Mouse (Mus musculus): ENCODE measurements at regions not wholly inside any gene's neighbourhood (a gene's known extent, or its start where the extent isn't known, plus 50 kb on each side); places are given as distances from the start of the nearest gene placed in this dataset.

DNA sequence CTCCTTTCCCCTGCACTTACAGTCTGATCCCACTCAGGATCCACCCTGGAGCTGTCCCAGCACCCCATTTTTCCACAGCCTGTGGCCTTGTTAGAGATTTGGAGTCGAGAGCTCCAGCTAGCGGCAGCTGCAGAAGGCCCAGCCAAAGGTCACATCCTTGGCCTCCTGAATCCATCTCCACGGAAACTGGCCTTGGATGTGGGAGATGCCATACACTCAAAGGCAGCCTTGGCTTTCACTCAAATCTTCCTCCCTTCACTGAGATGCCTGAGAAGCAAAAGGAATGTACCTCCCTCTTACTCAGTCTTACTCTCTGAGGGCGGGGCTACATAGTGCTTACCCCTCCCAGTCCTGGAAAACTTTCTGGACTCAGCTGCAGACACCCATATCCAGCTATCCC lies 56.2 kb upstream of the Ky start:
- no peak for ATAC-seq (ENCODE audit: insufficient read depth, low FRiP score)
- H3K9me3 ChIP-seq (replicated peaks; ENCODE audit: control insufficient read depth, low read length), result no peaks in the 10 kb centered on the region
- 71% methylated on average over 4 of the region's 4 CpGs for whole genome bisulfite sequencing
- H3K27ac ChIP-seq (ENCODE audit: low read length), result no peak overlapping the region
- H3K36me3 ChIP-seq (ENCODE audit: control insufficient read depth, insufficient read depth, low read length), result no peaks in the 10 kb centered on the region
- no peak overlapping the region for H3K4me3 ChIP-seq (replicated peaks; ENCODE audit: low read length)
- no peak overlapping the region for H3K9ac ChIP-seq (ENCODE audit: low read length)
- no peaks in the 10 kb centered on the region for H3K4me1 ChIP-seq (ENCODE audit: control insufficient read depth, insufficient read depth, low read length)
- H3K27me3 ChIP-seq (ENCODE audit: control insufficient read depth, insufficient read depth, low read length), result no peaks in the 10 kb centered on the region
- no peak overlapping the region for H3K4me2 ChIP-seq (ENCODE audit: low read depth, low read length)

DNA sequence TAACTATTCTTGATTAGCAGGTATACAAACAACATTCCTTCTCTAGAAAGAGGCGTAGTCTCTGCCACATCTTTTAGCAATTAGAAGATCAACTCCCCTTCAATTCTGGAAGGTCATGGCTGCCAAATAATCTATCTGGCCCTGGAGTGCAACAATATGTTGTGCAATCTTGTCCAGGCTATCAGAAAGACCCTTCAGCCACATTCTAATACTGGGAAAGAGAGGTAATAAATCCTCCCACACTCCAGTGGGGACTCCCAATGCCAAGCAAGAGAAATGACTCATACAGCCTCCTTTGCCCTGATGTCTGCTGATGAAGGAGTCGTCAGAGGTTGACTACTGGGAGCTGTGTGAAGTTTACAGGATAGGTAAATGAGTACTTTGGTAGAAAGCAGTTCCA lies 59.5 kb upstream of the Ky start:
- 57% methylated on average over 2 of the region's 2 CpGs for WGBS
- no peak overlapping the region for H3K9ac ChIP-seq (ENCODE audit: low read length)

DNA sequence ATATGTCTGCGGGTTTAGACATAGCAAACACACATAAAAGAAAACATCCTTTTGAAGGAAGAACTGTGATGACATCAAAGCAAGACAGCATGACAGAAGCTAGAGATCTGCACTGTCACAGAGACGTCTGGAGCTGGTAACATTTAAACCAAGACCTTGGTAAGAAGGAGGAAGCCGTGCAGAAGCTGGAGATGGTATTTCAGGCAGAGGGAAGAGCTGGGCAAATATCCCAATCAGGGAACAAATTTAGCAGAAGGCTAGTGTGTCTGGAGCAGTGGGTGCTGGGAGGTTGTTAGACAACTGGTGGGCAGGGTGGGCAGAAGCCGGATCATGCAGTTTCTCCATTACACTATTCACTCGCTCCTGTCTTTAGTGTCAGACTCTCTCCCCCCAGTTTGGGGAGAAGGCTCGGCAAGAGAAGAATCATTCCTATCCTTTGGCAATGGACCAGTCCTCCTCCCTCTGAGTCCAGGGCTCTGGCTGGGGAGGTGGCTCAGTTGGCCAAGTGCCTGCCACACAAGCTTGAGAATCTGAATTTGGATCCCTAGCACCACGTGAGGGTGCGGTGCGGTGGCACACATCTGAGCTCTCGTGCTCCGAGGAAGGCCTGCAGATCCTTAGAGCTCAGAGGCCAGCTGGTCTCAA lies 63.2 kb upstream of the Ky start:
- Histone ChIP-seq H3K36me3 (ENCODE audit: control insufficient read depth, insufficient read depth, low read length) (no peaks in the 10 kb centered on the region), H3K27me3 (ENCODE audit: control insufficient read depth, insufficient read depth, low read length) (no peaks in the 10 kb centered on the region), H3K4me1 (ENCODE audit: control insufficient read depth, insufficient read depth, low read length) (no peaks in the 10 kb centered on the region), H3K4me3 (replicated peaks; ENCODE audit: low read length) (no peak overlapping the region), H3K27ac (ENCODE audit: low read length) (no peak overlapping the region), H3K4me2 (ENCODE audit: low read depth, low read length) (no peak overlapping the region), H3K9ac (ENCODE audit: low read length) (no peak overlapping the region), H3K9me3 (replicated peaks; ENCODE audit: control insufficient read depth, low read length) (no peaks in the 10 kb centered on the region)
- 77% methylated on average over 11 of the region's 11 CpGs for WGBS
- no peak for ATAC-seq (ENCODE audit: insufficient read depth, low FRiP score)

More for the DNA sequence above, 59.5 kb upstream of the Ky start:
- Histone ChIP-seq H3K36me3 (ENCODE audit: control insufficient read depth, insufficient read depth, low read length) (no peaks in the 10 kb centered on the region), H3K27ac (ENCODE audit: low read length) (no peak overlapping the region), H3K4me3 (replicated peaks; ENCODE audit: low read length) (no peak overlapping the region), H3K4me2 (ENCODE audit: low read depth, low read length) (no peak overlapping the region), H3K9me3 (replicated peaks; ENCODE audit: control insufficient read depth, low read length) (no peaks in the 10 kb centered on the region), H3K27me3 (ENCODE audit: control insufficient read depth, insufficient read depth, low read length) (no peaks in the 10 kb centered on the region), H3K4me1 (ENCODE audit: control insufficient read depth, insufficient read depth, low read length) (no peaks in the 10 kb centered on the region)
- no peak for ATAC-seq (ENCODE audit: insufficient read depth, low FRiP score)

DNA sequence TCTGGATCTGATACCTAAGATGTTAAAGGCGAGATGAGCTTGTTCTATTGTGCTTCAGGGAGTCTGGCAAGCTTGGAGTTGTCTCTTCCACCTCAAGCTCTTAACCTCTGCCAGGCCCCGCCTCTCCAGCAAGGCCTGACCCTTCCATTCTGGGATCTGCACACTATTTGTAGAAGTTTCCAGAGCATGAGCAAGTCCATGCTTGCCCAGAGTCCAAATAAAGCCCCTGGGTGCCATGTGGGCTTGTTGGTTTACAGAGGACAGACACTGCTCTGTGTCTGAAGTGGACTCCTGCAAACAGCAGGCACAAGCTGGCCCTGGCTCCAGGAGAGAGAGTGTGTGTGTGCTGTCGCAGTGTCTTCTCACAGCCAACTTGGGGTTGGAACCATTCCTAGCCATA lies 67.9 kb upstream of the Ky start:
- no peaks in the 10 kb centered on the region for H3K27me3 ChIP-seq (ENCODE audit: control insufficient read depth, insufficient read depth, low read length)
- no peak overlapping the region for H3K4me2 ChIP-seq (ENCODE audit: low read depth, low read length)
- H3K4me1 ChIP-seq (ENCODE audit: control insufficient read depth, insufficient read depth, low read length), result no peaks in the 10 kb centered on the region
- 70% methylated on average over 3 of the region's 3 CpGs for WGBS
- H3K36me3 ChIP-seq (ENCODE audit: control insufficient read depth, insufficient read depth, low read length), result no peaks in the 10 kb centered on the region
- H3K9ac ChIP-seq (ENCODE audit: low read length), result no peak overlapping the region
- no peak for ATAC-seq (ENCODE audit: insufficient read depth, low FRiP score)
- H3K9me3 ChIP-seq (replicated peaks; ENCODE audit: control insufficient read depth, low read length), result no peaks in the 10 kb centered on the region
- H3K27ac ChIP-seq (ENCODE audit: low read length), result no peak overlapping the region
- H3K4me3 ChIP-seq (replicated peaks; ENCODE audit: low read length), result no peak overlapping the region

DNA sequence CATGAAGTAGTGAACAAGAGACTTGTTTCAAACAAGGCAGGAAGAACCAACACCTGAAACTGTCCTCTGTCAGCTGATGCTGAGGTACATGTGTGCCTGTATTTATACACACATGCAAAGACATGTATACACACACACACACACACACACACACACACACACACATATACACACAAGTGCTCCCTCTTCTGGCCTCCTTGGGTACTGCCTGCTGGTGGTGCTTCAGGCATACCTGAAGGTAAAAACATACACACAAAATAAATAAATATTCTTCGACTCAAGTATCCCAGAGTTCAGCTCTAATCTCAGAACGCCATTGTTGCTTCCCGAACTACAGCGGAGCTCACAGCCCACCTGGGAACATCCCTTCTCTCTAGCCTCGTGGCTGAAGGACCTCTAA lies 69.2 kb upstream of the Ky start:
- Histone ChIP-seq H3K9ac (ENCODE audit: low read length) (no peak overlapping the region), H3K4me2 (ENCODE audit: low read depth, low read length) (no peak overlapping the region), H3K9me3 (replicated peaks; ENCODE audit: control insufficient read depth, low read length) (no peaks in the 10 kb centered on the region), H3K4me3 (replicated peaks; ENCODE audit: low read length) (no peak overlapping the region), H3K27me3 (ENCODE audit: control insufficient read depth, insufficient read depth, low read length) (no peaks in the 10 kb centered on the region), H3K4me1 (ENCODE audit: control insufficient read depth, insufficient read depth, low read length) (no peaks in the 10 kb centered on the region), H3K27ac (ENCODE audit: low read length) (no peak overlapping the region), H3K36me3 (ENCODE audit: control insufficient read depth, insufficient read depth, low read length) (no peaks in the 10 kb centered on the region)
- WGBS, result 86% methylated on average over 5 of the region's 5 CpGs
- no peak for ATAC-seq (ENCODE audit: insufficient read depth, low FRiP score)

DNA sequence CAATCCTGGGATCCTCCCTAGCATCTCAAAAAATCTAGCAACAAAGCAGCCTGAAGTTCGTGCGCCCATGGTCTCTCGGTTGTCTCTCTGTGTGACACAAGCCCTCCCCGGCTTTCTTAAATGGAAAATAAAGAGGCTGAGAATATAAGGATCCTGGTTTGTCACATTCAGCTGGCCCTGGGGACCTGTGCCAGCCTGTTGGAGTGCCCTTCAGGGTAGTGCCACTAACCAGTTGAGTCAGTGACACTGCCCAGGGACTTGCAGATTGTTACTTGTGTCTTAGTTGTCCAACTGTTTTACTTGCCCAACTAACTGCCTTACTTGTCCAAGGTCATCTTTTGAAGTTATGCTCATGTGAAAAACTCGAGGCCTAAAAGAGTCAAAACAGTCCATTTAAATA lies 73.5 kb upstream of the Ephb1 start:
- WGBS, result 83% methylated on average over 5 of the region's 5 CpGs
- H3K27ac ChIP-seq (ENCODE audit: low read length), result no peak overlapping the region
- 0 out of 2 replicates have a peak, but pooled peaks cover 3% of the 10 kb centered on the region for H3K27me3 ChIP-seq (ENCODE audit: control insufficient read depth, insufficient read depth, low read length)
- H3K9me3 ChIP-seq (replicated peaks; ENCODE audit: control insufficient read depth, low read length), result no peaks in the 10 kb centered on the region
- H3K4me1 ChIP-seq (ENCODE audit: control insufficient read depth, insufficient read depth, low read length), result no peaks in the 10 kb centered on the region; the same call in 1 of the 2 replicates
- H3K4me2 ChIP-seq (ENCODE audit: low read depth, low read length), result no peak overlapping the region
- no peak for ATAC-seq (ENCODE audit: insufficient read depth, low FRiP score)
- no peak overlapping the region for H3K4me3 ChIP-seq (replicated peaks; ENCODE audit: low read length)
- no peak overlapping the region for H3K9ac ChIP-seq (ENCODE audit: low read length)
- H3K36me3 ChIP-seq (ENCODE audit: control insufficient read depth, insufficient read depth, low read length), result no peaks in the 10 kb centered on the region

DNA sequence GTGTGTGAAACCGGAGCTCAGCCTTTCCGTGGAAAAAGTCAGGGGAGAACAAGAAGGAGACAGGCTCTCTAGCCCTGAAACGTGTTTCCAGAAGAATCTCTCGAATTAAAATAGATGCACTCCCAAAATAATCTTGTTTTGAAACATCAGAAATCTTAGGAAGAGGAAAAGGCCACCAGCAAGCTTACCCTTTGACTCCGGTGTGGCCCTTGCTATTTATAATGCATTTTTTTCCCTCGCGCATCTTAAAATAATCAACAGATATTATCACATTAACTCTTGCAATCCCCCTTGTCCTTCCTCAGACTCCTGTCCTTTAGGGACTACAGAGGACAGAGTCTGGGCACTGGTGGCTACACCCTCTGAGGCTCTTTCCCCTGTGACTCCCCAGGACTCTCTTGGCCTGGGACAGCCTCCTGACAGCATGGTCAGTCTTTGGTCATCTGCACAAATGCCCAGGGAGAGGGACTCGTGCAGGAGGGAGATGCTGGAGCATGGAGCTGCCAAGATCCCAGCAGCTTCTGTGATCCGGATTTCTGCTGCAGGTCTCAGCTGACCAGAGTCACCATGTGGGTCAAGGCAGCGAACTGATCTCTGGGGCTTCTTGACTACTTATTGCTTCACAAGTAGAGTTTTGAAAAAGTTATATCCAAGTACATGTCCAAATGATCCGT lies 70.3 kb upstream of the Ephb1 start:
- Histone ChIP-seq H3K4me2 (ENCODE audit: low read depth, low read length) (peak overlapping the region; percentile 39), H3K27ac (ENCODE audit: low read length) (no peak overlapping the region)

DNA sequence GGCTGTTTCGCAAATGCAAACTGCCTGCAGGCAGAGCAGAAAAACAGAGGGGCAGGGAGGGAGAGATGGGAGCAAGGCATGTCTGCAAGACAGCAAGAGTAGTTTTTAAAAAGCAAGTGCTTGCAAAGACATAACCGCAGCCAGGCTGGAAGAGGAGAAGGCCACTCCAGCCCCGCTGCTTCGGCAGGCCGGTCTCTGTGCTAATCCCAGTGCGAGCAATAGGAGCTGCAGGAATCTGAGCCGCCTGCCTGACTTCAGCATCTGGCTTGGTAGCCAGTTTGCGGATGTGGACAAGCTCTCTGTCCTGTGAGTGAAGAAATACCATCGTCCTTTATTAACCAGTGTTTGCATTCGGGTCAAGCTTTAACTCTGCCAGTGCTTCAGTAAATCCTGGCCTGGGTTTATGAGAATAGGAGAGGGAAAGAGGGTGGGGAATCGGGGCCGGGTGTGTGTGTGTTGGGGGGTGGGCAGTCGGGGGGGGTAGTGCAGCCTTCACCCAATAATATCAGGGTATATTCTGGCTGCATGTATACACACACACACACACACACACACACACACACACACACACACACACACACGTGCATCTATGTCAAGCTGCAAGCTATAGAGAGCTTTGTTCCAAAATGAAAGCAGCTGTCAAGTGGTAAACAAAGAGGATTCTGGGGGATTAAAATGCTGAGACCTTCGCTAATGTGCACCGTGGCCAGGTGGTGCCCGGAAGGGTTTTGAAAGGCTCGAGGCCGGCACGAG lies 69.6 kb upstream of the Ephb1 start:
- no peak overlapping the region for H3K27ac ChIP-seq (ENCODE audit: low read length)
- H3K27me3 ChIP-seq (ENCODE audit: control insufficient read depth, insufficient read depth, low read length), result 0 out of 2 replicates have a peak, but pooled peaks cover 3% of the 10 kb centered on the region
- H3K9me3 ChIP-seq (replicated peaks; ENCODE audit: control insufficient read depth, low read length), result no peaks in the 10 kb centered on the region
- no peaks in the 10 kb centered on the region for H3K36me3 ChIP-seq (ENCODE audit: control insufficient read depth, insufficient read depth, low read length)
- WGBS, result 8% methylated on average over 20 of the region's 20 CpGs
- peak overlapping the region; percentile 33; the same call in 1 of the 2 replicates for H3K9ac ChIP-seq (ENCODE audit: low read length)
- H3K4me2 ChIP-seq (ENCODE audit: low read depth, low read length), result peak overlapping the region; percentile 39
- no peaks in the 10 kb centered on the region; the same call in 1 of the 2 replicates for H3K4me1 ChIP-seq (ENCODE audit: control insufficient read depth, insufficient read depth, low read length)
- no peak overlapping the region for H3K4me3 ChIP-seq (replicated peaks; ENCODE audit: low read length)
- no peak; the same call in 1 of the 2 replicates for ATAC-seq (ENCODE audit: insufficient read depth, low FRiP score)

More for the DNA sequence above, 70.3 kb upstream of the Ephb1 start:
- H3K4me1 ChIP-seq (ENCODE audit: control insufficient read depth, insufficient read depth, low read length), result no peaks in the 10 kb centered on the region; the same call in 1 of the 2 replicates
- 0 out of 2 replicates have a peak overlapping the region, but pooled peaks have one; percentile 33 for H3K9ac ChIP-seq (ENCODE audit: low read length)
- 47% methylated on average over 11 of the region's 11 CpGs for WGBS
- H3K36me3 ChIP-seq (ENCODE audit: control insufficient read depth, insufficient read depth, low read length), result no peaks in the 10 kb centered on the region
- H3K27me3 ChIP-seq (ENCODE audit: control insufficient read depth, insufficient read depth, low read length), result 0 out of 2 replicates have a peak, but pooled peaks cover 3% of the 10 kb centered on the region
- H3K4me3 ChIP-seq (replicated peaks; ENCODE audit: low read length), result no peak overlapping the region
- ATAC-seq (ENCODE audit: insufficient read depth, low FRiP score), result no peak
- H3K9me3 ChIP-seq (replicated peaks; ENCODE audit: control insufficient read depth, low read length), result no peaks in the 10 kb centered on the region

DNA sequence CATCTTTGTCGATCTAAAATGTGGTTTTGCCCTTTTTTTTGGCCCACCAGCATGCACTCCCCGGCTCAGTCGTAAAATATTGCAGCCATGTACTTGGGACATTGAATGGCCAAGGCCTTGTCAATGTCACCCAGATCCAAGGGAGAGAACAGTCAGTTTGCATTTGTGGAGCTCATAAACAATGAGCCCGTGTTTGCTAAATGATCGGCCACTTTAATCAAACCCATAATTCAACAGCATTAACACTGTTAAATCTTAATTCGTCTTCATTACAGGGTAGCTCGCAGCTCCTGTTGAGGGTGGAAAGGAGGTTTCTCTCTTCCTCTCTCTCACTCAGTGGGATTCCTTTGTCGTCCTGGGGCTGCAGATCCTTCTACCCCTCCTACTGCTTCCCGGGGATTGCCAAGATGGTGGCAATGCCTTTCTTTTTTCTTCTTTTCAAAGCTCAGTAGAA lies 69.0 kb upstream of the Ephb1 start:
- WGBS, result 29% methylated on average over 9 of the region's 9 CpGs

More for the DNA sequence above, 69.0 kb upstream of the Ephb1 start:
- Histone ChIP-seq H3K4me3 (replicated peaks; ENCODE audit: low read length) (no peak overlapping the region), H3K27ac (ENCODE audit: low read length) (no peak overlapping the region), H3K4me2 (ENCODE audit: low read depth, low read length) (peak overlapping the region; percentile 39), H3K27me3 (ENCODE audit: control insufficient read depth, insufficient read depth, low read length) (0 out of 2 replicates have a peak, but pooled peaks cover 3% of the 10 kb centered on the region), H3K36me3 (ENCODE audit: control insufficient read depth, insufficient read depth, low read length) (no peaks in the 10 kb centered on the region), H3K9me3 (replicated peaks; ENCODE audit: control insufficient read depth, low read length) (no peaks in the 10 kb centered on the region), H3K4me1 (ENCODE audit: control insufficient read depth, insufficient read depth, low read length) (no peaks in the 10 kb centered on the region; the same call in 1 of the 2 replicates), H3K9ac (ENCODE audit: low read length) (peak overlapping the region; percentile 2; the same call in 1 of the 2 replicates)
- no peak for ATAC-seq (ENCODE audit: insufficient read depth, low FRiP score)
